Mouse (Mus musculus) yolk sac, embryonic 10.5 days (tissue): ENCODE measurements around the gene Dnajc15.

Source experiments
- DNase-seq: peaks from one replicate; pipeline ENCODE4 v3.0.0-alpha.2; 2017; ENCODE audit warnings: low spot score

The Dnajc15 gene

DNA sequence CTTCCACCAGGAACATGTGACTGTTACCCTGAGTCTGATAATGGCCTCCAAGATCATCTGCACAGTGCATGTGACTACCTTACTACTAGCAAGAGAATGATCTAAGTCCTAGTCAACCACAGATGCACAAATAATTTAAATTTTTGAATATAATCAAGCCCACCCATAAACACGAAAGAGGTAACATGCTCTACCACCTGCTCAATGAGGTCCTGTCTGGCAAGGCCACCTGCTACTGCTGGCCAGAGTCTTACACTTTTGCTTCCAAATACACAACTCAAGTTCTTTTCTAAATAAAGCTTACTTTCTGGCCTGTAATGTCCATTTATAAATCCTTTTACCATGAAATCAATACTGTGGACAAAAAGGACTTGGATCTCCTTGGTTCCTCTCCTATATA is 15.0 kb downstream of the Dnajc15 start:
- DNase-seq = no peak

GRCm38 (mm10) chr14:77853951-77854350 is 21.0 kb downstream of the Dnajc15 start:
- DNase-seq = no peak

DNA sequence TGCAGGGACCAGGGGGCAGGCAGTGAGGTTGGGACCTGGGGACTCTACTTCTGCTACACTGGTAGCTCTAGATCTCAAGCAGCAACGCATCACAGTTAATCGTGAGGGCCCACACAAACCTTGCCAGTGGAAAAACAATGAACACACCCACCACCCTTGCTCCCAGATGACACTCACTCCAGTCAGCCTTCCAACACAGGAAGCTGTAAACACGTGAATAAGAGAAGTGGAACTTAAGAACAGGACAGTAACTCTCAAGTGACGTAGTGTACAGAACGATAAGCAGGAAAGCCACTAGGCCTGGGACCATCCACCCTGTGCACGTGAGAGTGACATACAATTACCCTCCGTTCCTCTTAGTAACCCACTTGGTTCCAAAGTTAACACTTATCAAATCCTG is 25.1 kb downstream of the Dnajc15 start:
- DNase-seq = no peak

DNA sequence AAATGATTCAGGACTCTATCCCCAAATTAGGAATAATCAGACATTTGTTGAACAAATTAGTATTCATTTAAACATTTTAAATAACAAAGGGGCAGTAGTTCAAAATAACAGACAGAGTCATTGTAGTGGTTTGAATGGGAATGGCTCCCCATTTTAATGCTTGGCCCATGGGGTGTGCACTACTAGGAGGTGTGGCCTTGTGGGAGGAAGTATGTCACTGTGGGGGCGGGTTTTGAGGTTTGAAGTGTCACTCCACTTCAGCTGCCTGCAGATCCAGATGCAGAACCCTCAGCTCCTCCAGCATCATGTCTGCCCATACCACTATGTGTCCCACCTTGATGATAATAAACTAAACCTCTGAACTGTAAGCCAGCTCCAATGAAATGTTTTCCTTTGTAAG is 26.6 kb downstream of the Dnajc15 start:
- DNase-seq = no peak

- no peak for DNase-seq
Measured at GRCm38 (mm10) chr14:77846206-77846605, 28.7 kb downstream of the Dnajc15 start.

DNA sequence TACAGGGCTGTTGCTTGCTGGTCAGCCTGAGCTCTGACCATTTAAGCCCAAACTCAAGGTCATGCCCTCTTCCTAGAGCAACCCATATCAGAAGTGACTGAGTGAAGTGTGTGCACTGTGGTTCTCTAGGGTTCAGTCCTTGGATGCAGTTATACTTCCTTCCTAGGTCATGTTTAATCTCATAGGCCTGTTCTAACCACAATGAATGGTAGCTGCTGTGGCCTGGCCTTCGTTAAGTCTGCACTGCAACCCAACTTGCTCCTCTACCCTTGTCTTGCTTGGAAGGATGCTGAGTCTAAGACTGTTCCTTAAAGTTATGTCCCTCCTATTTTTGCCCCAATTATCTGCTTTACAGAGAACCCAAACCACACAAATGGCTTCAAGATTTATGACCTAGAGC is 29.4 kb downstream of the Dnajc15 start:
- DNase-seq = no peak

GRCm38 (mm10) chr14:77840574-77840973 is 34.4 kb downstream of the Dnajc15 start:
- no peak for DNase-seq

DNA sequence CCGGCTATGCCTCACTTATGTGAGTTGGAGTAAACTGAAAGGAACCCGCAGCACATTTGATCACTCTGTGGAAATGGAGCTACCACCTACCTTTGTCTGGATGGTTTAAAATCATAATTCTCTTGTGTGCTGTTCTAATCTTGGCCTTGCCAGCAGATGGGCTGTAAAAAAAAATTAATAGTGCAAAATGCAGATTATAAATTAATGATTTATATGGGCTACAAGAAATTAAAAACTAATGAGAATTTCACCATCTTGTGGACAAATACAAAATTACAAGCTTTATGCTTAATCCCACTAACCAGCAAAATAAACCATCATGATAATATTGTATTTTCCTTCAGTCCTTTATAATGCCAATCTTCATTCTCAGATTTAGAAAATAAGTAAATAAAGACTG is 34.8 kb downstream of the Dnajc15 start:
- no peak for DNase-seq

DNA sequence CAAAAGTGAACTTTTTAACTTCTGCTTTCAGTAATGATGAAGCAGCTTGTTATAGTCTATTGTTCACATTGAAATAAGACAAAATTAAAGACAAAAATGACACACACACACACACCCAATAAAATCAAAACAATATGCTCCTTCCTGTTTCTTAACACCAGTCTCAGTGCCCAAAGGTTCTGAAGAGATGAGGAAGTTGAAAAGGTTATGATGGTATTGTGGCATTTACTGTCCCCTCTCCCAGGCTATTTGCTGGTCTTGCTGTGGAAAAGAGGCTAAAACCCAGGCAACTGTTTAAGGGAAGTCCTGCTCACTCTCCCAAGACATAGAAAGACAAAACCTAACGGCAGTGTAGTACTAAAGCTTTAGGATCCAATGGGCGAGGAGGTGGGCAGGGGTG is 38.1 kb downstream of the Dnajc15 start:
- no peak for DNase-seq

DNA sequence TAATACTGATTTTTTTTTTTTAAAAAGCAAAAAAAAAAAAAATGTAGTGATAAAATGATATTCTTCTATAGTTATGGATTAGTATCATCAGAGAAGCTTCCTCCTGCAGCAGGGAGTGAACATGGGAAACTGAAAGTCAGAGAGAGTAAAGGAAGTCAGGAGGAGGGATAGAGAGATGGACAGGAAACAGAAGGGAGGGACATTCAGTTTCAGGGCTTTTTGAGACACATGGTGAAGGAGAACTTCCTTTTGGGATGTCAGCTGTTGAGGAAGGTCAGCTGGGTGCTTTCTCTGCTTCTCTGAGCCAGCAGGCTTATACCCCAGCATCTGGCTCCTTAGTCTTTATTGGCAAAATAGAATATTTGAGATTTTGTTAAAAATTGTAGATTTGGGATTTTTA is 42.6 kb downstream of the Dnajc15 start:
- no peak for DNase-seq

DNA sequence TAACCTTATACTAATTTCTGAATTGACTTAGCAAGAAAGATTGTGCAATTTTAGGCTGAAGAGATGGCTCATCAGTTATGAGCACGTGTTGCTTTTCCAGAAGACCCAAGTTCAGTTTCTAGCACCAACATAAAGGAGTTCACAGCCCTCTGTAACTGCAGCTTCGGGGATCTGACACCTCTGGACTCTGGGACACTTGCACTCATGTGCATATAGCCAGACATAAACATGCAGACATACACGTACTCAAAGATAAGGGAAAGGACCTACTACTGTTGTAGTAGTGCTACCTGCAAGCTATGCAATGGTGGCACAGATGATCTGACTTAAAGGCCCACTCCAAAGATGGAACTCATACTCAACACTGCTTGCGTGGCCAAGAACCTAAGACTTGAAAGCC is 43.0 kb downstream of the Dnajc15 start:
- no peak for DNase-seq

DNA sequence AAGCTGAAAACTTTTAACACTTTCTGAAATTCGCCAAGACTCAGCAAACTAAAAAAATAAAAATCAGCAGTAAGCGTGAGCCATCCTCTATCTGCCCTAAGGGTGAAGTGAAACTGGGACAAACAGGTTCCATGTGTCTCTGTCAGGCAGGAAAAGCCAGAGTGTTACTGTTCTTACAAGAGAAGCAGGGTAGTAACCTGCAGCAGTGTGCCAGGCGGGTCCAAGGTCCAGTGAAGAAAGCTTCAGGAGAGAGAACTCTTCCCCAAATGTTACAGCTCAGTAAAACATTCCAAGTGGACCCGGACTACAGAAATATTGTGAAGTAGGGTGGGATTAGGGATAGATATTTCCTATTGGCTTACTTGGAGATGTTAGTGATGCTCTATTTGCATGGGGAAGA is 45.3 kb downstream of the Dnajc15 start:
- no peak for DNase-seq

DNA sequence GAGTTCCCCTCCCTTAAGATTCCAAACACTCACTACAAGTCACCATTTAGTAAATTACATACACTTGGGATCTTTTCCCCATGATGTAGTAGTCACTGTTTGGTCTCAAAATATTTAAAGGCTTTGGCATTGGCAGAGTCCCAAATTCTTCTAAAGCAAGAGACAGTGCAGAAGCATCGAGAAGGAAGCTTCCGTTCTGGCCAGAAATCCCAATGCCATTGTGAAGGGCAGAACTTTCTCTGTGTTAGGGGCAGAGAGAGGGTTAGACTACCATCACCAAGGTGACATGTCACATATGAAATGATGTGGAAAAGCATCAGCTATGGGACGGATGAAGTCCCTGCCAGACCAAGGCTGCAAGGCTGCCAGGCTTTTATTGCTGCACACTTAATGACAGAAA is 49.0 kb downstream of the Dnajc15 start:
- no peak for DNase-seq

- DNase-seq = no peak
Measured at GRCm38 (mm10) chr14:77825121-77825520, 49.8 kb downstream of the Dnajc15 start.

- DNase-seq = no peak
Measured at GRCm38 (mm10) chr14:77819841-77820240, 55.1 kb downstream of the Dnajc15 start.

DNA sequence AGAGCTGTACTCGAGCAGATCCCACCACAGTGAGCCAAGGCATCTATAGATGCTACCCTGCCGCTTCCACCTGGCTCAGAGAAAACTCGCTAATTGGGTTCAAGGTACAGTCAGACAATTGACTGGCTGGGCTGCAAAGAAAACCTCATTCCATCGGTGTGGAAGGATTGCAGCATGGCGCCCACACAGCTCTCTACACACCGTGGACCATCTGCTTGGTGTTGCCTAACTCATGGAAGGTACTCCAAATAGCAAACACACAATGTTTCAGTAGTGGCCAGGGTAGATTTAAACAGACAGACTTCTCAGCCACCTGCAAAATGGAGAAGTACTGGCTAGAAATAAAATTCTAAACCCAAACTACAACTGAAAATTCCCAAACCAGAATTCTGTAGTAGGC is 57.4 kb downstream of the Dnajc15 start:
- DNase-seq = no peak

DNA sequence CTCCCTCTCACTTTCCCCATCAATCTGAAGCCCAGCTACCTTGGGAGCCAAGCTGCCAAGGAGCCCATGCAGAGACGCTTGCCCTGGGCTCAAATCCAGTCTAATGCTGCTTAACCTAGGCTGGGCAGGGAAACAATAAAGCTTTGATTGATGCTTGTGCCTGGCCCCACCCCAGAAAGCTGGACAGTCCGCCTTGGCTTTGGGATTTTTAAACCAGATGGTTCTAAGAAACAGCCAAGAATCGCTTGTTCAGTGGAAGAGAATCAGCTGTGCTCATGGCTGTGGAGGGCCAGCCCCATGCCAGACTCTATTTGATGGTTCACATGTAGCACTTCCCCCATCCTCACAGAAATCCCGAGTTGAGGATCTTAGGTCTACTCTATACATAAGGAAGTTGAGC is 60.0 kb downstream of the Dnajc15 start:
- no peak for DNase-seq

- DNase-seq = no peak
Measured at GRCm38 (mm10) chr14:77812890-77813289, 62.0 kb downstream of the Dnajc15 start.

- DNase-seq = no peak
Measured at GRCm38 (mm10) chr14:77811466-77811865, 63.5 kb downstream of the Dnajc15 start.

- no peak for DNase-seq
Measured at GRCm38 (mm10) chr14:77807836-77808235, 67.1 kb downstream of the Dnajc15 start.

DNA sequence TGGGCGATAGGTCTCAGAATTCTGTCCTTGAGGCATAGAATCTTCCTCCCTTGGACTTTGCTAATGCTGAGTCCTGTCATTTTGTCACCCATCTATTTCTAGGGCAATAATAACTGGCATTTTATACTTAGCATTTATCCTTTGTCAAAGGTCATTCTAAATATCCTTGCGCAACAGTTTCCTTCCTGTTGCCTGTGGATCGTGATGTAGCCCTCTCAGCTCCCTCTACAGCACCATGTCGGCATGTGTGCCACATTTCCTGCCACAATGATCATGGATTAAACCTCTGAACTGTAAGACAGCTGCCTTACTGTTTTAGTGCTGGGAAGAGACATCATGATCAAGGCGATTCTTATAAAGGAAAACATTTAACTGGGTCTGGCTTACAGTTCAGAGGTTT is 68.6 kb downstream of the Dnajc15 start:
- no peak for DNase-seq

DNA sequence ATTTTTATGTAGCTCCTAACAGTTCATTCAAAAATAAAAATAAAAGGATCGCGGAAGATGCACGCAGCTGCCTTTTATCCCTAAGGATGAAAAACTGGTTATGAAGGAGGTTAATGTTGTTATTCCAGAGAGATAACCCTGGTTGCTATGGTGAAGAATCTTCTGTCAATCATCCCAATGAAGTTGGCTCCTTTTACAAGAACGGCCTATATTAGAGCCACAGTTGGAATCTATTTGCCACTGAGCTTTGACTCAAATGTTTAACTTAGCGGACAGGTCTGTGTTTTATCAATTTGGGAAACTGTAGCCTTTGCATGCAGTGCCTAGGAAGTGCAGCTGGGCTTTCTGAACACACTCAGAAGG is 72.7 kb downstream of the Dnajc15 start:
- no peak for DNase-seq

DNA sequence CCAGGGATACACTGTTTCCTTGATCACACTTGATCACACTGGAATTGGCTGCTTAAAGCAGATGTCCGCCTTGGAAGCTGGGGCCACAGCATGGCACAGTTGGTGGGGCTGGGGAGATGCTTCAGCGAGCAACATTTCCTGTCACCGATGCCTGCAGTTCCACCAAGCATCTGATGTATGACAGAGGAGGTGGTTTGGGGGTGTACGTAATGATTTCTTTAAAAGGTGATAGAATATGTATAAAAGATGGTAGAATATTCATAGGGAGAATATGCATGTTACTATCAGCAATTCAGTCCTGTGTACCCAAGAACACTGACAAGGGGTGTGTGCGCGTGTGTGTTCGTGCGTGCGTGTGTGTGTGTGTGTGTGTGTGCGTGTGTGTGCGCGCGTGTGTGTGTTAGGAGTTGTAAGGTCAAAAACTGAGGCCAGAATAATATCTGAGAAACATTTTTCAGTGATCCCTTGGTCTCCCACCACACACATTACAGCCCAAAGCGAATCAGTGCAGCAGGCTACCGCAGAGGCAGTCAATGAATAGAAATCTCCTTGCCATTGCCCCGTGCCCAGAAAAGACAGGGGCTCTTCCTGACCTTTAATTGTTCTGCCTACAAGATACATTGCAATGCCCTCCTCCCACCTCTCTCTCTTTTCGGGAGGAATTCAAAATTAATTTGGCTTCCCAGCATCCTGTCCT is 73.2 kb downstream of the Dnajc15 start:
- DNase-seq = no peak

DNA sequence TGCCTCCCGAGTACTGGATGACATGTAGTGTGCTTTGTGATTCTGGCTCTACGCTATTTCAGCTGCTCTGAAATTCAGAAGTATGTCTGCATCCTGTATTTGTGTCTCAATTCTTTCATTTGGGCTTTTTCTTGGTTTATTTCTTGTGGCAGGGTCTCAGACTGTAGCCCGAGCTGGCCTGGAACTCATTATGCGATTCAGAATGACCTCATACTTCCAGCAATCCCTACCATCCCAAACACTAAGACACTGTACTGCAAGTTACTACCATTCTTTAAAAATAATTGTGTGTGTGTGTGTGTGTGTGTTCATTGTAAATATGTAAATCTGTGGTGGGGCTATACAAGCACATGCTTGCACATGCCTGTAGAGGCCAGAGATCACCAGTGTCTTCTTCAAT is 78.4 kb downstream of the Dnajc15 start:
- DNase-seq = no peak

DNA sequence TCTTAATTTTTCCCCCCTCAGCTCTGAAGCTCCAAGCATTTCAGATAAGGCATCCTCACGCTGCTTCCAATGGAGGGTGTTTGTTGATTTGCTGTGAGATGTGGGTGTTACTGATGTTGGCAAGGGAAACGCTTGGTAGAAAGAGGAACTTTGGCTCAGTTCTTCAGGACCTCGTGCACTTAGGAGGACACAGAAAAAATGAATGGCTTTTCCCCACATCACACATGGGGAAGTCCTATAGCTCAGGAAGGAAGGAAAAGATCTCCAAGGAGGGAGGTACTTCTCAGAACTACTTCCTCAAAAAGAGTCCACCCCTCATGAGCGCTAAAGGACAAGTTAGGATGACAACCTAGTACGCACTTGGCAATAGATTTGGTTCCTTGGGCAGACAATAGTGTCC is 79.7 kb downstream of the Dnajc15 start:
- DNase-seq = no peak
